Mouse (Mus musculus) liver, postnatal 0 days (tissue): Measurements from ENCODE around the gene Trpm1. TPM values are rescaled to one million over a fixed set of nuclear protein-coding genes. Genes with fewer than 3 reads are reported as not detected.

Experiments used
- ATAC-seq: fragments of 200-750 bp; cut with Nextera tagmentation; 2 replicates; pipeline ENCODE4 v1.8.0; 2017; ENCODE audit warnings: mild to moderate bottlenecking, moderate library complexity
- DNase-seq: peaks from one replicate; pipeline ENCODE4 v3.0.0-alpha.2; 2016
- H3K27ac ChIP-seq: fragments of 300-500 bp; sonication (generic); 2 replicates; pipeline ENCODE4 v1.5.1; 2014; ENCODE audit warnings: antibody characterized with exemption, moderate library complexity, mild to moderate bottlenecking, low read depth
- H3K27me3 ChIP-seq: fragments of 300-500 bp; sonication (generic); 2 replicates; pipeline ENCODE4 v1.6.1; 2014; ENCODE audit warnings: low read length, control low read depth, mixed read lengths; ENCODE audit not compliant: insufficient read depth
- H3K36me3 ChIP-seq: fragments of 300-500 bp; sonication (generic); replicated peaks from 2 replicates; pipeline ENCODE4 v1.6.1; 2014; ENCODE audit warnings: mild to moderate bottlenecking, control low read depth, low read length, moderate library complexity, mixed read lengths; ENCODE audit not compliant: insufficient read depth
- H3K4me1 ChIP-seq: fragments of 300-500 bp; sonication (generic); 2 replicates; pipeline ENCODE4 v1.6.1; 2014; ENCODE audit warnings: antibody characterized with exemption, mild to moderate bottlenecking, control low read depth; ENCODE audit not compliant: insufficient read depth
- H3K4me2 ChIP-seq: fragments of 300-500 bp; sonication (generic); 2 replicates; pipeline ENCODE4 v1.6.1; 2014; ENCODE audit warnings: low read depth, mild to moderate bottlenecking, low read length, moderate library complexity, mixed read lengths
- H3K4me3 ChIP-seq: fragments of 300-500 bp; sonication (generic); 2 replicates; pipeline ENCODE4 v1.5.1; 2014; ENCODE audit warnings: low read depth, low read length
- H3K9ac ChIP-seq: fragments of 300-500 bp; sonication (generic); replicated peaks from 2 replicates; pipeline ENCODE4 v1.6.1; 2014; ENCODE audit warnings: mild to moderate bottlenecking, moderate library complexity
- H3K9me3 ChIP-seq: fragments of 300-500 bp; sonication (generic); 2 replicates; pipeline ENCODE4 v1.6.1; 2016; ENCODE audit warnings: mild to moderate bottlenecking, control low read depth, low read length, mixed read lengths
- CTCF ChIP-seq: sonication (generic); IDR thresholded peaks from 2 replicates; pipeline ENCODE4 v1.5.1; 2016; ENCODE audit warnings: antibody characterized with exemption, low read depth
- EP300 ChIP-seq: IDR thresholded peaks from 2 replicates; pipeline ENCODE4 v1.6.1; 2016; ENCODE audit warnings: antibody characterized with exemption, low read depth, mild to moderate bottlenecking
- WGBS: fragments of 180-500 bp; shearing (Covaris S2); extraction: QIAGEN DNeasy Blood & Tissue Kit; methylation state at CpG from one replicate; pipeline ENCODE4 v1.1.7; 2014; ENCODE audit not compliant: insufficient replicate concordance; 5-methylcytosine and 5-hydroxymethylcytosine counted together
- polyA plus RNA-seq: library from polyadenylated mRNA; unstranded; fragments of >200 nt; fragmentation: Nextera tagmentation; extraction: Ambion mirVana; gene quantifications from 2 replicates; pipeline ENCODE4 v1.2.1, GENCODE M21; 2015

Gene Trpm1
- polyA plus RNA-seq, 1 experiment from 2014 or later, result not detected

DNA sequence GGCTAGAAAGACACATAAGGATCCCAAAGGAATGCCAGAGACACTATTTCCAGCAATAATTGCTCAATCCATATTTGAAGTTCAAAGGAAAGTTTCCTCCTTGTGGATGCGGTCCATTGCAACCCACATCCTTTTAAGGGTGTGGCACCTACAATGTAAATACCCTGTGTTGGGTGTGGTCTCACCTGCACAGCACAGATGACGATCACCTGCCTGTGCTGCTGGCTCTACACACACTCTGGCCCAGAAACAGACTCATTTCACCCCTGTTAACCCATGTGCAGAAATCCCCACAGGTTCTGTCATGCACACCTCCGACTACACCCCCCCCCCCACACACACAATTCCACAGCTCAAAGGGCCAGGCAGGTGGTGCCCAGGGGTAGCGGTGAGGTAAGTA is 59.2 kb downstream of the Trpm1 start:
- no peak overlapping the region for H3K4me3 ChIP-seq
- no peak overlapping the region for H3K27ac ChIP-seq
- H3K27me3 ChIP-seq, result no peaks in the 10 kb centered on the region
- H3K36me3 ChIP-seq, result no peaks in the 10 kb centered on the region
- H3K4me2 ChIP-seq, result no peak overlapping the region
- DNase-seq, result no peak
- TF ChIP-seq EP300 (no peak), CTCF (no peak)
- H3K9ac ChIP-seq, result no peak overlapping the region
- H3K4me1 ChIP-seq, result no peaks in the 10 kb centered on the region
- ATAC-seq, result no peak
- 83% methylated on average over 4 of the region's 4 CpGs for WGBS
- no peaks in the 10 kb centered on the region for H3K9me3 ChIP-seq

DNA sequence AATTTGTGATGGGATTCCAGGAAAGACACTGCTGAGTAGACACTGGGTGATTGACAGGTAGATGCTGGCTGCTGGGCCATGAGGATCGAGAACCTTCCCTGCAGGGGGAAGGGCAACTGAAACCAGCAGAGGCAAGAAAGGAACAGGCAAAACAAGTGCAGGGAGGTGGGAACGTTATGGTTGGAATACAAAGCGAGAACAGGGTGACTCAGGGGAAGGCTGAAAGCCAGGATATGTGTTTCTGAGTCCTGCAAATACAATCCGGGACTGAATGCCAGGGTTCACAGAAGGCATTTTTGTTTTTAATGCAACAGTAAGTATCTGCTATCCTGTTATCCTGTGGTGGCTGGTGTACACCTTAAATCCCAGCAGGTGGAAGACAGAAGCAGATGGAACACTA is 60.4 kb downstream of the Trpm1 start:
- no peaks in the 10 kb centered on the region for H3K4me1 ChIP-seq
- no peak overlapping the region for H3K27ac ChIP-seq
- H3K9ac ChIP-seq, result no peak overlapping the region
- no peak for ATAC-seq
- no peak for TF ChIP-seq EP300
- TF ChIP-seq CTCF, result no peak
- H3K36me3 ChIP-seq, result no peaks in the 10 kb centered on the region
- no peak for DNase-seq
- H3K27me3 ChIP-seq, result no peaks in the 10 kb centered on the region
- H3K4me3 ChIP-seq, result no peak overlapping the region
- H3K4me2 ChIP-seq, result no peak overlapping the region
- no peaks in the 10 kb centered on the region for H3K9me3 ChIP-seq
- 70% methylated on average over 4 of the region's 4 CpGs for WGBS

DNA sequence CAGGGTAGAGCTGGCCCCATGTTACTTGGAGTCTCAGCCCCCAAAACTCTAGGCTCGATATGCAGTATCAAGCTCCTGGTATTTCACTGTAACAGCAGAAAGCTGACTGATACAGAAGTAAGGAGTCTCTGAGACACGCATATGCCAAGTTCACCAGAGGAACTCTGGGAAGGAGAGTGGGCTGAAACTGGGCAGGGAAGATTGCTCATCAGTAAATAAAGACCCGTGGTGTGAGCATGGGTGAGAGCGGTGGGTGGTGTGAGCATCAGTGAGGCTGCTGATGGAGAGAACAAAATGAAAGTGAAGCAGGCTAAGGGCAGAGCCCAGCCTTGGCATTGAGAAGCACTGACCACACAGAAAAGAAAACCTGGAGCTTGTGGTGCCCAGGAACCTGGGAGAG is 62.0 kb downstream of the Trpm1 start:
- 76% methylated on average over 4 of the region's 4 CpGs for WGBS
- no peaks in the 10 kb centered on the region for H3K36me3 ChIP-seq
- ATAC-seq, result no peak
- no peaks in the 10 kb centered on the region for H3K27me3 ChIP-seq
- no peaks in the 10 kb centered on the region for H3K9me3 ChIP-seq
- no peak for DNase-seq
- H3K27ac ChIP-seq, result no peak overlapping the region
- no peak for TF ChIP-seq EP300
- TF ChIP-seq CTCF, result no peak
- no peak overlapping the region for H3K4me2 ChIP-seq
- H3K4me3 ChIP-seq, result no peak overlapping the region
- H3K4me1 ChIP-seq, result no peaks in the 10 kb centered on the region
- no peak overlapping the region for H3K9ac ChIP-seq

DNA sequence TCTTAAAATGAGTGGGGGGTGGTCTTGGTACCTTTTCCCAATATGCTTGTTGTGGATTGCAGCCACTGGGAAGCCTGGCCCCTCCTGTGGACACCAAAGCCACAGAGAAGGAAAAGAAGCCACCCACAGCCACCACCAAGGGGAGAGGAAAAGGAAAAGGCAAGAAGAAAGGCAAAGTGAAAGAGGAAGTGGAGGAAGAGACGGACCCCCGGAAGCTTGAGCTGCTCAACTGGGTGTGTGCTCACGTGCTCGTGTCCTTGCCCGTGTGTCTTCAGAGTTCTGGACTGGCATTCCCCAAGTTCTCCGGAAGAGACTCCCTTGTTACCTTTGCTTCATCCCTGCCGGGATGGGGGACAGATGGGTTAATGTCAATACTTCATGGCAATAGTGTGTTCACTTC is 63.8 kb downstream of the Trpm1 start:
- DNase-seq (no peak), ATAC-seq (no peak)
- no peak overlapping the region for H3K4me2 ChIP-seq
- no peaks in the 10 kb centered on the region for H3K36me3 ChIP-seq
- TF ChIP-seq CTCF, result no peak
- TF ChIP-seq EP300, result no peak
- no peak overlapping the region for H3K4me3 ChIP-seq
- H3K4me1 ChIP-seq, result no peaks in the 10 kb centered on the region
- 46% methylated on average over 7 of the region's 7 CpGs for WGBS
- no peak overlapping the region for H3K27ac ChIP-seq
- no peak overlapping the region for H3K9ac ChIP-seq
- no peaks in the 10 kb centered on the region for H3K27me3 ChIP-seq
- H3K9me3 ChIP-seq, result no peaks in the 10 kb centered on the region

DNA sequence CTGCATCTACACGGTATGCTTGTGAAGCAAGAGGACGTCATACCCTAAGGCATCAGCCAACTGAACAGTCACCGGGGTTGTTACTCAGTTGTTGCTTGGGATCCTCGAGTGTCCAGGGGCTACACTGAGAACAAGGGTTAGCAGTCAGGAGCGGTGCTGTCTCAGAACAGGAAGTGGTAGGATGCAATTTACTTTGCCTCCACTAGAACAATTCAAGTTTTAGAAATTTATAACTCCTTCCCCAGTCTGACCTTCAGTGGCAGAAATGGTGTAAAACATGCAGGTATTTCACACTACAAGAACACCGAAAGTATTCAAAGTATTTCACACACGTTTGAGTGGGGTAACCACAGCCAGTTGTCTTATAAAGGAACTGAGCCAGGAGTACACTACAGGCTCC is 66.1 kb downstream of the Trpm1 start:
- H3K27me3 ChIP-seq, result no peaks in the 10 kb centered on the region
- H3K36me3 ChIP-seq, result no peaks in the 10 kb centered on the region
- H3K9ac ChIP-seq, result no peak overlapping the region
- DNase-seq, result no peak
- no peaks in the 10 kb centered on the region for H3K4me1 ChIP-seq
- ATAC-seq, result no peak
- no peaks in the 10 kb centered on the region for H3K9me3 ChIP-seq
- WGBS, result 63% methylated on average over 7 of the region's 7 CpGs
- no peak for TF ChIP-seq CTCF
- no peak for TF ChIP-seq EP300
- no peak overlapping the region for H3K4me2 ChIP-seq
- H3K4me3 ChIP-seq, result no peak overlapping the region
- H3K27ac ChIP-seq, result no peak overlapping the region

DNA sequence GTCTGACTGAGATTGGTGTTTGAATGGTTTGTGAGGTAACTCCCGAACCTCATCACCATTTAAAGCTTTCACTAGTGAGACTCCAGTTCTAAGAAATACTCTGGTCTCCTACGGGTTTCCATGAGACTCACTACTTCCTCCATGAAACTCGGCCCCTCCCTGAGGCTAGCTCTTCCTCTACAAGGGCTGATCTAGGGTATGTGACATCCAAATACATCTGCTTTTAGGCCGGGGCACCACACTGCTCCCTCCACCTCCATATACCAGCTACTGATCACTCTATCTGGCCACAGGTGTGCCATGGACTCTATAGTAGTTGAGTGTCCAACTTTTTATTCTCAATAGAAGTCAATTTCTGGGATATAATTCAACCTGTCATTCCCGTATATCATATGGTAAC is 69.6 kb downstream of the Trpm1 start:
- H3K4me3 ChIP-seq, result no peak overlapping the region
- no peaks in the 10 kb centered on the region for H3K9me3 ChIP-seq
- no peak overlapping the region for H3K9ac ChIP-seq
- no peak for DNase-seq
- TF ChIP-seq EP300 (no peak), CTCF (no peak)
- WGBS, result 68% methylated on average over 5 of the region's 5 CpGs
- no peaks in the 10 kb centered on the region for H3K36me3 ChIP-seq
- no peak for ATAC-seq
- H3K4me2 ChIP-seq, result no peak overlapping the region
- no peak overlapping the region for H3K27ac ChIP-seq
- H3K27me3 ChIP-seq, result no peaks in the 10 kb centered on the region
- no peaks in the 10 kb centered on the region for H3K4me1 ChIP-seq

DNA sequence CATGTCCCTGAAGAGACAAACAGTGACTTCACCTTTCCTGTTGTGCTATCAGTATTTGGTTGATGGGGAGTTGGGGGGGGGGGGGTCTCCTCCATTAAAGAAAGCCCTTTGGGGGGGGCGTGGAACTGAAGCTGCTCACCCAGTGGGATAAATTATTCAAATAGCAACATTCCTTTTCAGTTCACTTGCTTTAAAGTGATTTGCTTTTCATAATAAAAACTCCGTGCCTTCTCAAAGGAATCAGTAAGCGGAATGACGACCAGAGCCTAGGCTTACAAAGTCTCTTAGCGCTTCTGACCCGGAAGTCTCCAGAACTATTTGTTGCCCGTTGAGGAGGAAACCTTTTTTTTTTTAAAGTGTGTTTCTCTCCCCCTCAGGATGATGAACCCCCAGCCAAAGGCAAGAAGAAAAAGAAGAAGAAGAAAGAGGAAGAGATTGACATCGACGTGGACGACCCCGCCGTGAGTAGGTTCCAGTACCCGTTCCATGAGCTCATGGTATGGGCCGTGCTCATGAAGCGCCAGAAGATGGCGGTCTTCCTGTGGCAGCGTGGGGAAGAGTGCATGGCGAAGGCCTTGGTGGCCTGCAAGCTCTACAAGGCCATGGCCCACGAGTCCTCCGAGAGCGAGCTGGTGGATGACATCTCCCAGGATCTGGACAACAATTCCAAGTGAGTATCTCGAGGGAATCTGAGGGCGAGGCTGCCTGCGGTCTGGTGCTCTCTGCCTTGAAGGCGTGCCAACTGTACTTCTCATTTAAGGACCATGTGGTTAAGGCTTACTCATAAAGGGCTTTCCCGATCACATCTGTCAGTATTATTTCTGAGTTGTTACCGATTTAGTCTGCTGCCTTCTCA is 72.9 kb downstream of the Trpm1 start:
- no peaks in the 10 kb centered on the region for H3K9me3 ChIP-seq
- DNase-seq (no peak), ATAC-seq (no peak)
- H3K36me3 ChIP-seq, result no peaks in the 10 kb centered on the region
- H3K9ac ChIP-seq, result no peak overlapping the region
- H3K27me3 ChIP-seq, result no peaks in the 10 kb centered on the region
- TF ChIP-seq CTCF (no peak), EP300 (no peak)
- H3K4me1 ChIP-seq, result no peaks in the 10 kb centered on the region
- H3K4me2 ChIP-seq, result no peak overlapping the region
- WGBS, result 80% methylated on average over 27 of the region's 27 CpGs
- H3K27ac ChIP-seq, result no peak overlapping the region
- no peak overlapping the region for H3K4me3 ChIP-seq
